Mouse (Mus musculus) skeletal muscle tissue, postnatal 0 days (tissue): ENCODE data around the gene Fam13c. TPM values are rescaled to one million over a fixed set of nuclear protein-coding genes. Genes with fewer than 3 reads are reported as not detected.

Experiments used
- polyA plus RNA-seq: library from polyadenylated mRNA; unstranded; fragments of >200 nt; fragmentation: Nextera tagmentation; extraction: Ambion mirVana; gene quantifications from 2 replicates; pipeline ENCODE4 v1.2.1, GENCODE M21; 2015

The Fam13c gene
- 6.8 and 7.1 TPM in 2 replicates for polyA plus RNA-seq

GRCm38 (mm10) chr10:70439676-70440521 is at the start of gene Fam13c:
Fam13c (plus strand) TSS chr10:70440481.

Other genes with a start within 250 kb of the Fam13c start
- 151 and 198 TPM in 2 replicates for gene Mrln, start 235.8 kb upstream of the Fam13c start, polyA plus RNA-seq
- 1.3 and 1.5 TPM in 2 replicates for gene Slc16a9, start 195.4 kb upstream of the Fam13c start, polyA plus RNA-seq
- gene Phyhipl, start 215.5 kb downstream of the Fam13c start, polyA plus RNA-seq, result 0.41 and 0.53 TPM in 2 replicates